Mouse (Mus musculus) C2C12 (cell line): ENCODE measurements around the gene Rabgap1l. TPM values are rescaled to one million over a fixed set of nuclear protein-coding genes. Genes with fewer than 3 reads are reported as not detected.
"Not testable (repeated sequence)": the region's sequence is repeated elsewhere in the genome, so short reads cannot be mapped to it uniquely, and the experiment has no call there.

Experiments used
- H3K27me3 ChIP-seq: one replicate; pipeline ENCODE4 v1.6.1; 2011; ENCODE audit not compliant: control insufficient read depth, insufficient read depth, insufficient read length
- H3K36me3 ChIP-seq: one replicate; pipeline ENCODE4 v1.6.1; 2011; ENCODE audit not compliant: control insufficient read depth, insufficient read depth
- H3K4me3 ChIP-seq: one replicate; pipeline ENCODE4 v1.5.1; 2011; ENCODE audit warnings: mild to moderate bottlenecking, control low read depth; ENCODE audit not compliant: poor library complexity, insufficient read depth, severe bottlenecking
- H3K79me2 ChIP-seq: one replicate; pipeline ENCODE4 v1.6.1; 2011; ENCODE audit not compliant: control insufficient read depth, insufficient read depth
- H3K79me3 ChIP-seq: one replicate; pipeline ENCODE4 v1.6.1; 2011; ENCODE audit warnings: low read depth, control low read depth
- H3ac ChIP-seq: one replicate; pipeline ENCODE3; 2011; ENCODE audit warnings: low read depth; ENCODE audit not compliant: control insufficient read depth, insufficient read length
- CEBPB ChIP-seq: IDR thresholded peaks from one replicate; pipeline ENCODE4 v1.6.1; 2011; ENCODE audit warnings: low read depth, mild to moderate bottlenecking, control low read depth, moderate library complexity
- CTCF ChIP-seq: IDR thresholded peaks from one replicate; pipeline ENCODE4 v1.5.1; 2011; ENCODE audit not compliant: control insufficient read depth, insufficient read depth, insufficient read length
- FOSL1 ChIP-seq: IDR thresholded peaks from one replicate; pipeline ENCODE4 v1.8.0; 2011; ENCODE audit warnings: mild to moderate bottlenecking, low read length; ENCODE audit not compliant: poor library complexity, insufficient read depth, severe bottlenecking
- MAX ChIP-seq: IDR thresholded peaks from one replicate; pipeline ENCODE4 v1.6.1; 2011; ENCODE audit warnings: mild to moderate bottlenecking, control low read depth
- MYOD1 ChIP-seq: IDR thresholded peaks from one replicate; pipeline ENCODE4 v1.6.1; 2011; ENCODE audit warnings: low read depth; ENCODE audit not compliant: control insufficient read depth, insufficient read length
- MYOG ChIP-seq: IDR thresholded peaks from one replicate; pipeline ENCODE4 v1.6.1; 2011; ENCODE audit not compliant: control insufficient read depth, insufficient read length; ENCODE audit errors: extremely low read depth
- USF1 ChIP-seq: IDR thresholded peaks from one replicate; pipeline ENCODE4 v1.6.1; 2011; ENCODE audit warnings: low read depth, mild to moderate bottlenecking, control low read depth, moderate library complexity
- polyA plus RNA-seq: library from polyadenylated mRNA; unstranded; fragments of >200 nt; fragmentation: generic; extraction: Trizol; gene quantifications from one replicate; pipeline ENCODE4 v1.2.1, GENCODE M21; 2012; ENCODE audit warnings: missing spikeins

Gene Rabgap1l
- polyA plus RNA-seq, 1 experiment, result 3.2 TPM

DNA sequence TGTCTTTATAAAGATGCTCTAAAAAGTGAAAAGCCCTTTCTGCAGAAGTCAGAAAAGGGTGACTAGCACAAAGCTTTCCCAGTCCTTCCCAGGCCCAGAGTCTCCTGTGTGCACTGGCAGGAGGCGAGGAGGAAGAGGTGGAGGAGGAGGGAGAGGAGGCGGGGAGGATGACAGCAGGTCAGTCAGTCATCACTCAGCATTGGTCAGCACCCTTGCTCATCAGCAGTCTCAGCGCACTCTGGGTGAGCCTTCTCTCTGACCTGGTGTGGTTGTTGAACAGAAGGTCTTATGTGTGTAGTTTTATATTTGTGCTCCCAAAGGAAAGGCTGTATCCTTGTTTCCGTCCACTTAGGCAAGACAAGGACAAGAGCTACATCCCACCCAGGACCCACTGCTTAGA, 508.8 kb downstream of the Rabgap1l start:
- no peak for TF ChIP-seq MYOG
- TF ChIP-seq MYOD1, result no peak
- Histone ChIP-seq H3K4me3 (no peak overlapping the region), H3ac (no peak overlapping the region), H3K79me3 (no peaks in the 10 kb centered on the region), H3K36me3 (no peaks in the 10 kb centered on the region), H3K79me2 (no peaks in the 10 kb centered on the region), H3K27me3 (no peaks in the 10 kb centered on the region)

DNA sequence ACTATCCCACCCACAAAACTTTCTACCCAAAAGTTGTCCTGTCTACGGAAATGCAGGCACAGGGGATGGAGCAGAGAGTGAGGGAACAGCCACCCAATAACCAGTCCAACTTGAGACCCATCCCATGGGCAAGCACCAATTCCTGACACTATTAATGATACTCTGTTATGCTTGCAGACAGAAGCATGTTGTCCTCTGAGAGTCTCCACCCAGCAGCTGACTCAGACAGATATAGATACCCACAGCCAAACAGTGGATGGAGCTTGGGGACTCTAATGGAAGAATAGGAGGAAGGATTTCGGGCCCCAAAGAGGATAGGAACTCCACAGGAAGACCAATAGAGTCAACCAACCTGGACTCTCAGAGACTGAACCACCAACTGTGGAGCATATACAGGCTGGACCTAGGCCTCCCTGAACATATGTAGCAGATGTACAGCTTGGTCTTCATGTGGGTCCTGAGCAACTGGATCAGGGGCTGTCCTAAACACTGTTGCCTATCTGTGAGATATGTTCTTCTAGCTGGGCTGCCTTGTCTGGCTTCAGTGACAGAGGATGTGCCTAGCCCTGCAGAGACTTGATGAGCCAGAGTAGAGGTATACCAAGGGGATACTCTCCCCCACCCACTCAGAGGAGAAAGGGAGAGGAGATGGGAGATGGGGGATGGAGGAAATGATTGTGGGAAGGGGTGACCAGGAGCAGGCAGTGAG, 510.7 kb downstream of the Rabgap1l start:
- H3ac ChIP-seq, H3K4me3 ChIP-seq, H3K79me3 ChIP-seq, H3K79me2 ChIP-seq, H3K36me3 ChIP-seq, H3K27me3 ChIP-seq: not testable (repeated sequence)

DNA sequence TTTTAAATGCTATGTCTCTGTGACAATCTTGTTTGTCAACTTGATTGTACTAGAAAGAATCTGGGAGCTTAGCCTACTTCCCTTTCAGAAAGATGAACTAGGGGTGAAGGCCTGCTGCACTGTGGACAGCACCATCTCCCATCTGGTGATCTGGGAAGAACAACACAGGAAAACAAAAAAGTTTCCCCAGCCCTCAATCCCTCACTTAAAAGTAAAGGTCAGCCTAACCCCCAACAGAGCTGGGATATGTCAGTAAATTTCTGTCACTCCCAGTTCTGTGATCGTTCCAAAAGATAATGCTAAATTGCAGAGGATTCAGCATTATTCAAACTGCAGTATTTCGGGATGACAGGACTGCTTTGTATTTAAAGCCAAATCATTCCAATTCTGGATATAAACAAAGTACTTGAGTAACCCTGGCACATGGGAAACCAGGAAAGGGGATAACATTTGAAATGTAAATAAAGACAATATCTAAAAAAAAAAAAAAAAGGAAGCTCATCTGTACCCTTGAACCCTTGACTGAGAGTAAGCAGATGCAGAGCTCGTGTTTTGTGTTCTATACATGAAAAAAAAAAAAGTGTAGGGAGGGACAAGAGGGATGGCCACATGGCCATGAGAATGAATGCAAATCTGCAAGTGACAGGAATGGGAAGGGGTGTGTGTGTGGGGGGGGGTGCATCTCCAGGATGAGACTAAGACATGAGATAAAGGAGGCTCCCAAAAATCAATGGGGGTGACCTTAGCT, 511.5 kb downstream of the Rabgap1l start:
- no peaks in the 10 kb centered on the region for H3K79me3 ChIP-seq
- H3K79me2 ChIP-seq, result no peaks in the 10 kb centered on the region
- H3K36me3 ChIP-seq, result no peaks in the 10 kb centered on the region
- no peak overlapping the region for H3K4me3 ChIP-seq
- no peaks in the 10 kb centered on the region for H3K27me3 ChIP-seq
- no peak overlapping the region for H3ac ChIP-seq
- TF ChIP-seq USF1 (no peak), MAX (no peak), FOSL1 (no peak), MYOG (no peak), CTCF (no peak), MYOD1 (no peak), CEBPB (no peak)

DNA sequence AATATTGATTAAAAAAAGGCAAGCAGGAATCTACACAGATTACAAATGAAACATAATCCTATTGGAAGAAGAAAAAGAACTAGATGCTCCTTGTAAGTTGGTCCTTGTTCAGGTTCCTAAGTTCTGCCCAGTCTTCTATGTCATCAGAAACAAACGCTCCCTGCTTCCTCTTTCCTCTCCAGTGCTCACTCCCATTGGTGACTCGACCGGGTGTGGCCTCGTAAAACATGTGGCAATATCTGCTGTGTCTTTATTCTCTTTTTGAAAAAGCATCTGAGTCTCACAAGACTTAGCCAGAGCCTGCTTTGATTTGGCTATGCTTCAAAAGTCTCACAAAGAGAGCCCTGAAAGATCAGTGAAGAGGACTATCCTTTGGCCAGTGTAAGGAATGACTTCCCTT, 512.4 kb downstream of the Rabgap1l start:
- Histone ChIP-seq H3K79me2 (no peaks in the 10 kb centered on the region), H3K4me3 (no peak overlapping the region), H3ac (no peak overlapping the region), H3K27me3 (no peaks in the 10 kb centered on the region), H3K36me3 (no peaks in the 10 kb centered on the region), H3K79me3 (no peaks in the 10 kb centered on the region)
- no peak for TF ChIP-seq CTCF
- TF ChIP-seq CEBPB, result peak; percentile 37
- TF ChIP-seq FOSL1, result no peak

DNA sequence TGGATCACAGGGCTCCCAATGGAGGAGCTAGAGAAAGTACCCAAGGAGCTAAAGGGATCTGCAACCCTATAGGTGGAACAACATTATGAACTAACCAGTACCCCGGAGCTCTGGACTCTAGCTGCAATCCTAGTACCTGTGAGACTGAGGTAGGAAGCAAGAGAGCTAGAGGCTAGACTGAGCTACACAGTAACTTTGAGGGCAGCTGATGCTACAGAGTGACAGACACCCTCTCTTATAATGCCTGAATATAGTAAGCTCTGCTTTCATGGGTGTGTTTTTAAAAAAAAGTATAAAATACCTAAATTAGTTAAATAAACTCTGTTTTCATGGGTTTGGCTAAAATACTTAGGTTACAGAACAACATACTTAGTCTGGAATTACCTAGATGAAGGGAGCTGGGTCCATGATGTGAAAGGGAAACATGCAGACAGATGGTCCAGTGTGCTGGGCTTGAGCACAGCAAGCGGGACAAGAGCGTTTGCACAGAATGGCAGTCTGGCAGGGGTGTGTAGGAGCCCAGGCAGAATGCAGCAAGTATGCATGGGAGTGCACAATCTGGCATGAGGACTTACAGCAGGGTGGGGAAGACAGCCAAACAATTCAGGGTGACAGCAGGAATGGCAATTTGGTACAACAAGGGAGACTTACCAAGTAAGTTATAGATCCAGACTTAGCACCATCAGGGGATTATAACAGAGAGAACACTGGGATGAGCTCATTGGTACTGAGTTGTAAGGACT, 514.9 kb downstream of the Rabgap1l start:
- no peaks in the 10 kb centered on the region for H3K79me2 ChIP-seq
- H3ac ChIP-seq, result no peak overlapping the region
- H3K27me3 ChIP-seq, result no peaks in the 10 kb centered on the region
- TF ChIP-seq MYOD1 (no peak), MYOG (no peak), CTCF (no peak), USF1 (no peak), FOSL1 (no peak), MAX (no peak), CEBPB (no peak)
- no peaks in the 10 kb centered on the region for H3K36me3 ChIP-seq
- no peaks in the 10 kb centered on the region for H3K79me3 ChIP-seq
- H3K4me3 ChIP-seq, result no peak overlapping the region

DNA sequence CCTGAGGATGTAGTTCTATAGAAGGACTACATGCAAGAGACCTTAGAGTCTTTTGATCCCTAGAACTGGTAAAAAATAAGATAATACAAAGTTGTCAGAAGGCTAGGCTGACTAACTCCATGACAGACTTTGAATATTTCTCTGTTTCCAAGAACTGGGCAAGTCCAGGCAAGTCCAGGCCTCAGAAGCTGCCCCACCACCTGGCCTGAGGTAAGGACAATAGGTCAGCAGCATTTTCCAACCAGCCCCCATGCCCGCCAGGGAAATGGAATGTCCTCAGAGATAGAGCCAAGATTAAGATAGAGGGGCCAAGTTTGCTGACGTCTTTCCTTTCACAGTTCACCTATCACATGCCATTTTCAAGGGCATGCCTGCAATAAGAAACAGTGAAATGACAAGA, 517.8 kb downstream of the Rabgap1l start:
- no peak overlapping the region for H3ac ChIP-seq
- no peaks in the 10 kb centered on the region for H3K79me2 ChIP-seq
- no peaks in the 10 kb centered on the region for H3K36me3 ChIP-seq
- no peaks in the 10 kb centered on the region for H3K79me3 ChIP-seq
- no peak overlapping the region for H3K4me3 ChIP-seq
- TF ChIP-seq MYOG, result no peak
- no peak for TF ChIP-seq CEBPB
- no peak for TF ChIP-seq USF1
- no peak for TF ChIP-seq CTCF
- TF ChIP-seq FOSL1, result no peak
- TF ChIP-seq MYOD1, result no peak
- TF ChIP-seq MAX, result no peak
- no peaks in the 10 kb centered on the region for H3K27me3 ChIP-seq
